Mouse (Mus musculus) thymus, adult 2 months (tissue): ENCODE measurements around the gene Erbb2.

Experiments used
- CTCF ChIP-seq: fragments of 200-500 bp; IDR thresholded peaks from 2 replicates; pipeline ENCODE4 v1.5.1; 2012; ENCODE audit warnings: mild to moderate bottlenecking, control low read depth, low read length, moderate library complexity, borderline replicate concordance; ENCODE audit not compliant: control insufficient read depth, poor library complexity, insufficient read depth; ENCODE audit errors: extremely low read depth
- POLR2A ChIP-seq: fragments of 200-500 bp; IDR thresholded peaks from 2 replicates; pipeline ENCODE4 v1.6.1; 2012; ENCODE audit warnings: mild to moderate bottlenecking, low read length, control low read depth, moderate library complexity; ENCODE audit not compliant: control insufficient read depth, poor library complexity, insufficient read depth; ENCODE audit errors: extremely low read depth

DNA sequence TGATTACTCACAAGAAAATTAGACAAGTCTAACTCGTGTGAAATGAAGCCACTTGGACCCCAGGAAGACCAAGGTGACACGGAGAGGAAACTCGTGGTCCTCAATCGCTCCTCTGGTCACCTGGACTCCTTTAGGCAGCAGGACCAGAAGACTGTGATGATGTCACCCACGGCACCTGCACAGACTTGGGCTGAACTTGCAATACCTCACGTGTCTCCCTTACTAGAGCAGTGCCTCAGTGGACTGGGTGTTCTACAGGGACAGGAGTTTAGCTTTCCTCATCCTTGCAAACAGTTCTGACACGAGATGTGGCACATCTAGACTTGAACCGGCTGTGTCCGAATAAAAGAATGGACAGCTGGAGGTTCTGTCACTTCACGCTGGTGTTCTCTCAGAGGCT lies 69.8 kb downstream of the Erbb2 start:
- no peak for TF ChIP-seq CTCF
- no peak for TF ChIP-seq POLR2A
